Comparison of ENCODE assay signal across 7 mouse cellular contexts in genomic region chr1:72963449-72963848, GRCm38 (mm10). TPM values are rescaled to one million over a fixed set of nuclear protein-coding genes. Genes with fewer than 3 reads are reported as not detected.
DNase-seq lines count a peak whose midpoint lies in the region; ATAC-seq lines count a peak whose summit lies in the region.

No protein-coding gene starts in this region.

- no peaks in the 10 kb centered on the region for H3K36me3 ChIP-seq in embryonic facial prominence, embryonic 12.5 days
- no peaks in the 10 kb centered on the region for H3K36me3 ChIP-seq in stomach, embryonic 15.5 days

- peak overlapping the region; percentile 86 for H3K27ac ChIP-seq in embryonic facial prominence, embryonic 12.5 days
- no peak overlapping the region for H3K27ac ChIP-seq in stomach, embryonic 15.5 days

- peak; percentile 66 for DNase-seq in NIH3T3 (ENCODE audit: low read depth)
- peak; percentile 35 for DNase-seq in heart, adult 8-10 months (ENCODE audit: low spot score)
- peak; percentile 20 to 48 for DNase-seq in kidney, postnatal 4 days
- peak; percentile 43 for DNase-seq in lung, postnatal 14 days

- H3K4me1 ChIP-seq in embryonic facial prominence, embryonic 12.5 days: peaks cover 12% of the 10 kb centered on the region
- H3K4me1 ChIP-seq in stomach, embryonic 15.5 days: 0 out of 2 replicates have a peak, but pooled peaks cover 7% of the 10 kb centered on the region

- H3K9ac ChIP-seq in embryonic facial prominence, embryonic 12.5 days: no peak overlapping the region
- H3K9ac ChIP-seq in stomach, embryonic 15.5 days: no peak overlapping the region

- 8% methylated on average over 7 of the region's 7 CpGs for WGBS in embryonic facial prominence, embryonic 12.5 days
- WGBS in stomach, embryonic 15.5 days: 35% methylated on average over 7 of the region's 7 CpGs

- no peak overlapping the region for H3K4me3 ChIP-seq in embryonic facial prominence, embryonic 12.5 days
- no peak overlapping the region for H3K4me3 ChIP-seq in stomach, embryonic 15.5 days (replicated peaks)

- no peaks in the 10 kb centered on the region for H3K27me3 ChIP-seq in embryonic facial prominence, embryonic 12.5 days
- H3K27me3 ChIP-seq in stomach, embryonic 15.5 days (replicated peaks): no peaks in the 10 kb centered on the region

- no peaks in the 10 kb centered on the region for H3K9me3 ChIP-seq in embryonic facial prominence, embryonic 12.5 days
- no peaks in the 10 kb centered on the region for H3K9me3 ChIP-seq in stomach, embryonic 15.5 days

- ATAC-seq in embryonic facial prominence, embryonic 12.5 days (ENCODE audit: insufficient number of reproducible peaks, insufficient read depth, low FRiP score, low TSS enrichment): peak; percentile 87
- ATAC-seq in stomach, embryonic 15.5 days (ENCODE audit: insufficient read depth, low FRiP score, low read depth): peak; percentile 75
- no peak for ATAC-seq in cerebellum, adult (ENCODE audit: insufficient number of reproducible peaks, low FRiP score, low TSS enrichment)

- peak overlapping the region; percentile 34 for H3K4me2 ChIP-seq in embryonic facial prominence, embryonic 12.5 days (replicated peaks)
- H3K4me2 ChIP-seq in stomach, embryonic 15.5 days: peak overlapping the region; percentile 14; the same call in 1 of the 2 replicates

RNA-seq across cellular contexts. Expression of gene Tnp1, which starts 52.3 kb away (rescaled TPM):
- not detected in 2 replicates for polyA plus RNA-seq in embryonic facial prominence, embryonic 12.5 days (2016; fragmentation: Nextera tagmentation; extraction: Ambion mirVana)
- total RNA-seq in heart, adult 8-10 months (2022): not detected
- polyA plus RNA-seq in stomach, embryonic 15.5 days (2015; fragmentation: Nextera tagmentation; extraction: Ambion mirVana): not detected in 2 replicates
